Mouse (Mus musculus): ENCODE results near the gene Sptan1. TPM values are rescaled to one million over a fixed set of nuclear protein-coding genes. Genes with fewer than 3 reads are reported as not detected.
A peak's percentile ranks its signal among the peaks of the same experiment; 100 is the strongest.

Gene Sptan1
- polyA plus RNA-seq (2012; rRNA removed), result 610 and 785 TPM in 2 replicates

GRCm38 (mm10) chr2:29965250-29965843, at the start of gene Sptan1:
TSS of gene Sptan1 (plus strand) at chr2:29965560.
- DNase-seq (ENCODE audit: extremely low spot score in 1 of 2, low spot score in 1 of 2), result peak; percentile 83 to 96

DNA sequence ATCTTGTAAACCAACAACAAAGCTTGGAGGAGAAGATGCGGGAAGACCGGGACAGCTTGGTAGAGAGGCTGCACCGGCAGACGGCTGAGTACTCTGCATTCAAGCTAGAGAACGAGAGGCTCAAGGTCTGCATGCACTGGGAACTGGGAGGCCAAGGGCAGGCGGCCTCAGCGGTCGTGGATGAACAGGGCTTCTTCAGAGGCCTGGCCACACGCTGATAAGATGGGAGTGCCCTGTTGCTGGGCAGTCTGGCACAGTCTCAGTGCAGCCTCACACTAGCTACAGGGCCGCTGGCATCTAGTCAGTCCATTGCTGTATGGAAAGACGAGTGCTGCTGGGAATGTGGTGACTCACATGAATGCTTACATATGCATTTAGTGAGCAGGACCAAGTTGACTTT, 47.7 kb upstream of the Sptan1 start:
- DNase-seq (ENCODE audit: extremely low spot score in 1 of 2, low spot score in 1 of 2), result no peak

DNA sequence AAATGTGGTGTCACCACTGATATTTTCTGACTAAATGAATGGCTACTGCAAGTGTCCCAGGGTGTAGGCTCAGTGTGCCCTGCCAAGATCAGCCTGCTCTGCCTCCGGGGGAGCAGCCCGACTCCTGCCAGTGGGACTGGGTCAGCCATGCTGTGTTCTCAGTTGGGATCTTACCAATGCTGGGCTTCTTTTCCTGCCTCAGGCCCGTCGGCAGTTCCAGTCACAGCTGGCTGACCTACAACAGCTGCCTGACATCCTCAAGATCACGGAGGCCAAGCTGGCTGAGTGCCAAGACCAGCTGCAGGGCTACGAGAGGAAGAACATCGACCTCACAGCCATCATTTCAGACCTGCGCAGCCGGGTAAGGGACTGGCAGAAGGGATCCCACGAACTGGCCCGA, 43.3 kb upstream of the Sptan1 start:
- DNase-seq (ENCODE audit: extremely low spot score in 1 of 2, low spot score in 1 of 2), result peak in 1 of 2 experiments; percentile 15

GRCm38 (mm10) chr2:29926542-29926941, 38.8 kb upstream of the Sptan1 start:
- no peak for DNase-seq (ENCODE audit: extremely low spot score in 1 of 2, low spot score in 1 of 2)

DNA sequence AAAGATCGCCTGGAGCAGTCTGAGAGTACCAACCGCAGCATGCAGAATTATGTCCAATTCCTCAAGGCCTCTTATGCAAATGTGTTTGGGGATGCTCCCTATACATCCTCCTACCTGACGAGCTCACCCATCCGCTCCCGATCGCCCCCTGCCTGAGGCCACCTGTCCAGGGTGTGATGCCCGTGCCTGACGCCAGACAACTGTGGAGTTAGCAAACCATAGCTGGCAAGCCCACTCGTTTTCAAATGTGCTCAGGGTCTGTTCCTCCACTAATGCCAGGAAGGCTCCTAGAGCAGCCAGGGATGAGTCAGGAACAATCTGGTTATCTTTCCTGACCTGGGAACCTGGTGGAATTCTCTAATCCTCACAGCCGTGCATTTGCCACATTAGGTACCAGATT, 34.9 kb upstream of the Sptan1 start:
- DNase-seq (ENCODE audit: extremely low spot score in 1 of 2, low spot score in 1 of 2), result no peak

GRCm38 (mm10) chr2:29931194-29931593, 34.2 kb upstream of the Sptan1 start:
- DNase-seq (ENCODE audit: extremely low spot score in 1 of 2, low spot score in 1 of 2), result no peak

- peak; percentile 90 to 97 for DNase-seq (ENCODE audit: extremely low spot score in 1 of 2, low spot score in 1 of 2)
Measured at GRCm38 (mm10) chr2:29934906-29935599, 30.3 kb upstream of the Sptan1 start, which contains the start of gene Gle1. TSS of gene Gle1 (plus strand) at chr2:29935426.

DNA sequence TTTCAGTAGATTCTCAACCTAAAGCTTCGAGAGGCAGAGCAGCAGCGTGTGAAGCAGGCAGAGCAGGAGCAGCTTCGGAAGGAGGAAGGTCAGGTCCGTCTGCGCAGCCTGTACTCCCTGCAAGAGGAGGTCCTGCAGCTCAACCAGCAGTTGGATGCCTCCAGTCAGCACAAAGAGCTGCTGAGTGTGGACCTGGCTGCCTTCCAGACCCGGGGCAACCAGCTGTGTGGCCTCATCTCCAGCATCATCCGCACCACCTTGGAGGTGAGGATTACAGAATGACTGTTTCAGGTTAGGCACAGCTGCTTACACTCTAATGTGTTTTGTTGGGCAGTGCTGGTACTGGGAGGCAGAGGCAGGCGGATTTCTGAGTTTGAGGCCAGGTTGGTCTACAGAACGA, 25.3 kb upstream of the Sptan1 start:
- DNase-seq (ENCODE audit: extremely low spot score in 1 of 2, low spot score in 1 of 2), result no peak

DNA sequence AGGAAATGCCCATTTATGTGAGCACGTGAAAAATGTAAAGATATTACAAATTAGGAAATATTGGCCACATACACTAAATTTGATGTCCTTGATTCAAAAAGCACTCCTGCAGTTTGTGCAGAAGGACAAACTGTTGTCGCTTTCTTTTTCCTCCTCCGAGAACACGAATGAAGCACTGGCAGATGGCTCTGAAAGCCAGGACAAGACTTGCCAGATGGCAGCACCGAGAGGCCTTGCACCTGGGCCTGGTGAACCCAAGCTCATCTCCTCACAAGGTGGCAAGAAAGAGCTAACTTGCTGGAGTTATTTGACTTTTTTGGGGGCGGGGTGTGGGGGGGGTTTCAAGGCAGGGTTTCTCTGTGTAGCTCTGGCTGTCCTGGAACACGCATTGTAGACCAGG, 24.5 kb upstream of the Sptan1 start:
- DNase-seq (ENCODE audit: extremely low spot score in 1 of 2, low spot score in 1 of 2), result no peak

DNA sequence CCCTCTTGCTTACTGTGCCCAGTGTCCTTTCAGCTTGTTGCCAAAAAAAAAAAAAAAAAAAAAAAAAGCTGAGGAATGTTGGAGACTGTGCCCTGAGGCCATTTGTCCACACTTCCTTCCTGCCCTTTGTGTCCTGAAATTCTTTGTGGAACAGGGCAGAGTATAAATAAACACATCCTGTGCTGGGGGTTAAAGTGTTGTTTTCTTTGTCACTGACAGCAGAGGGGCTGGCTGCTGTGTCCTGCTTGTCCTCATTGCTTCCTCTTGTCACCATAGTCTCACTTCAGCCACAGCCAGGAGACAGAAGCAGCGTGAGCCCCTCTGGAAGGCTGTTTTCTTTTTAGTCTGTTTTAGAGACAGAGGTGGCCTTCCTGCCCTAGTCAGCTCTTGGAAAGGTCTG, 20.6 kb upstream of the Sptan1 start:
- DNase-seq (ENCODE audit: extremely low spot score in 1 of 2, low spot score in 1 of 2), result no peak

DNA sequence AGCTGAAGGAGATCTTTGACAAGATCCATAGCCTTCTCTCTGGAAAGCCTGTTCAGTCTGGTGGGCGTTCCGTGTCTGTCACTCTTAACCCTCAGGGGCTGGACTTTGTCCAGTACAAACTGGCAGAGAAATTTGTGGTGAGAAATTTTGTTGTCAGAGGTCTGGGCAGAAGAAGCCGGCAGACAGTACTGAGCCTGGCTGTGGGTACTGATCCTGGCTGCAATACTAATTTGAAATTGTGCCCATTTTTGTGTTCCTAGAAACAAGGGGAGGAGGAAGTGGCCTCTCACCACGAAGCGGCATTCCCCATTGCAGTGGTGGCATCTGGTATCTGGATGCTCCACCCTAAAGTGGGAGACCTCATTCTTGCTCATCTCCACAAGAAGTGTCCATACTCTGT, 16.5 kb upstream of the Sptan1 start:
- no peak for DNase-seq (ENCODE audit: extremely low spot score in 1 of 2, low spot score in 1 of 2)

DNA sequence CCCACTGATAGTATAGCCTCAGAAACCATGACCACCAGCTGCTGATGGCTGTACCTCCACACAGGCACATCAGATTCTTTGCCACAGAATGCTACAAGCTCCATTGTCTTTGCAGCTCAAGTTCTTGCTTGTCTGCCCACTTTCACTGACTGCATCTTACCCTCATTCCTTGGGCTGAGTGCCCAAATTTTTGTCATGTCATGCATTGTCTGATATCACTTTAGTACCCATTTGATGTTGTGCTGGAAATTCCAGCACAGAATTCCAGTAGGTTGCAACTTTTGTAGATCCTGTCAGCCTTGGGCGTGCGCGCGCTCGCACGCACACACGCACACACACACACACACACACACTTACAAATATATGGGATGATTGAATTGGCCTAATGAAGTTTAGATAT, 4.1 kb upstream of the Sptan1 start:
- no peak for DNase-seq (ENCODE audit: extremely low spot score in 1 of 2, low spot score in 1 of 2)

DNA sequence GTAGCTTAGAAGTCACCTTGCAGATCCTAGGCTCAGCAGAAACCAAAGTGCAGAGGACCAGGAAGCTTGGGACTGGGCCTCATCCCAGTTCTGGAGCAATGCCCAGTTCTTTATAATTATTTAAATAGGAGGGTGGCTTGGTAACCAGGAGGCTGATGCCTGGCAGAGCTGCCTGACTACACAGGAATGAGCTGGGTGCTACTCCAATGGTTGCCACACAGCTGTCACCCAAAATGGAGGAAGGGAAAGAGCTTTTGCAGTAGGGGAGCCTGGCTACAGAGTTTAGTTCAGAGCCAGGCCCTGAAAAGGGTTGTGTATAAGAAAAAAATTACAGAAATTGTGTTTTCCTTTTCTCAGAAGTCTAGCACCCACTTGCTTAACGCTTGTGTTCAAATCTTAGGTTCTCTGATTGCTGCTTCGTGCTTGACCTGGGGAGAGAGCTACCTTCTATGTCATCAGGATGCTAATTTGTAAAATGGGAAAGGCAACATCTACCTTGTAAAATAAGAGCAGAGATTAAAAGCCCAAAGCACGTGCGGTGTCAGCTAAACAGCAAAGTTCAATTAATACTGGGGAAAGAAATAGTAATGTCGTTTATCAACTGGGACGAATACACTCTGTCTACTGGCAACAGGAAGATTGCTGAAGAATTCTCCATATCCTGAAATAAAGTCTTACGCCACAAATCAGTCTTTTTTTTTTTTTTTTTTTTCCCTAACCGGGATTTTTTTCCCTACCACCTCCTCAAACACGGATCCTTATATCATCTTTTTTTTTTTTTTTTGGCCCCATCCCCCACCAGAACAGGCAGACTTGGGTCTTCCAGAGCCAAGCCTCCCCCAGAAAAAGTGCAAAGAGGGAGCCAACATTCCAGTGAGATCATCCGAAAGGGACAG, 758 bp upstream of the Sptan1 start:
- DNase-seq (ENCODE audit: extremely low spot score in 1 of 2, low spot score in 1 of 2), result peak in 1 of 2 experiments; percentile 55

DNA sequence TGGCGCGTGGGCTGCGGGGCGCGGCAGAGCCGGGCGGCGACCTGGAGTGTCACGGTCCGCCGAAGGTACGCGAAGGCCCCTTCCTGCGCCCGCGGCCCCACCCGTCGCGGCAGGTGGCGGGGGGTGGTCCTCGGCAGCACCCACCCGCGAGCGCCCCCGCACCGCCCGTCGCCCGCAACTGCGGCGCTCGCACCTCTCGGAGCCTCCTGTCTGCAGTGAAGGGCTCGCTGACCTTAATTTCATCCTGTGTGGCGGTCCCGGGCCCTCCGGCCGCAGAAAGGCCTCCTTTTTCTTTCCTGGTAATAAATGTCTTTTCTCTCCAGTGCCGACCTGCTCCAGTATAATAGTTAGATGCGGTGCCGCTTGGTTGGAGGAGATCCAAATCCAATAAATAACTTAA, 546 bp downstream of the Sptan1 start:
- peak in 1 of 2 experiments; percentile 53 for DNase-seq (ENCODE audit: extremely low spot score in 1 of 2, low spot score in 1 of 2)

- peak in 1 of 2 experiments; percentile 58 for DNase-seq (ENCODE audit: extremely low spot score in 1 of 2, low spot score in 1 of 2)
Measured at GRCm38 (mm10) chr2:29966826-29967225, 1.5 kb downstream of the Sptan1 start.

DNA sequence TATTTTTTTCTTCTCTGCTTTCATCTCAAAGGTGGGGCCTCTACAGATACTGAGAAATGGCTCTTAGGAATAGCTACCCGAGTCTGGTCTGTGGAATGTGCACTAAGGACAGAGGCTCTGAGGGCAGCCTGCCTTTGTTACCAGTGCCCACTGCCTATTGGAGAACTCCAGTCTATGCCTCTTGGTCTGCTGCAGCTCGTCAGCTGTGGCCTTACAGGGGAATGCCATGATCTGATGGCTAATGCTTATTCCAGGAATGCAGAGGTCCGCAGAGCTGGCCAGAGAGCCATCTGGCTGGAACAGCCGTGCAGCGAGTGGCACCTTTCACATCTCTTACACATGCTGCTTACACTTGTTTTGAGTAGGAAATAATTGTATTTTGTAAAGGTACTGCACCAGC, 2.4 kb downstream of the Sptan1 start:
- DNase-seq (ENCODE audit: extremely low spot score in 1 of 2, low spot score in 1 of 2), result no peak

- DNase-seq (ENCODE audit: extremely low spot score in 1 of 2, low spot score in 1 of 2), result no peak
Measured at GRCm38 (mm10) chr2:29968638-29969037, 3.3 kb downstream of the Sptan1 start.

- DNase-seq (ENCODE audit: extremely low spot score in 1 of 2, low spot score in 1 of 2), result peak in 1 of 2 experiments; percentile 71
Measured at GRCm38 (mm10) chr2:29971838-29972635, 6.7 kb downstream of the Sptan1 start.

GRCm38 (mm10) chr2:29973525-29973924, 8.2 kb downstream of the Sptan1 start:
- no peak for DNase-seq (ENCODE audit: extremely low spot score in 1 of 2, low spot score in 1 of 2)

GRCm38 (mm10) chr2:29977307-29977706, 11.9 kb downstream of the Sptan1 start:
- peak in 1 of 2 experiments; percentile 72 for DNase-seq (ENCODE audit: extremely low spot score in 1 of 2, low spot score in 1 of 2)

All from frontal cortex, adult 2 months (tissue).